Mouse (Mus musculus): ENCODE results near the gene Gm27029.

GRCm38 (mm10) chr11:101465869-101466551, 41.4 kb upstream of the Gm27029 start, which contains the start of gene Vat1:
- TF ChIP-seq POLR2A (IDR thresholded peaks at IDR 0.05; ENCODE audit: borderline replicate concordance, control insufficient read depth, low read depth, low read length) (0 out of 2 replicates have a peak, but pooled peaks have one; percentile 15), CTCF (IDR thresholded peaks at IDR 0.05; ENCODE audit: control insufficient read depth, insufficient read depth, low read length) (no peak)

Measured in bone marrow, adult 2 months (tissue).